Mouse (Mus musculus) stomach, embryonic 14.5 days (tissue): ENCODE results near the gene Vti1a. TPM values are rescaled to one million over a fixed set of nuclear protein-coding genes. Genes with fewer than 3 reads are reported as not detected.

Experiments used
- ATAC-seq: fragments of 200-750 bp; cut with Nextera tagmentation; 2 replicates; pipeline ENCODE4 v1.8.0; 2017; ENCODE audit warnings: low read depth, moderate TSS enrichment; ENCODE audit not compliant: insufficient number of reproducible peaks, insufficient read depth, low FRiP score
- H3K27ac ChIP-seq: fragments of 300-500 bp; sonication (generic); 2 replicates; pipeline ENCODE4 v1.5.1; 2014; ENCODE audit warnings: mild to moderate bottlenecking, low read length, moderate library complexity, mixed read lengths
- H3K27me3 ChIP-seq: fragments of 300-500 bp; sonication (generic); 2 replicates; pipeline ENCODE4 v1.6.1; 2014; ENCODE audit warnings: low read length, control low read depth, mixed read lengths; ENCODE audit not compliant: control insufficient read depth, insufficient read depth
- H3K36me3 ChIP-seq: fragments of 300-500 bp; sonication (generic); 2 replicates; pipeline ENCODE4 v1.6.1; 2014; ENCODE audit warnings: mild to moderate bottlenecking, control low read depth, low read length, moderate library complexity, mixed read lengths; ENCODE audit not compliant: control insufficient read depth, insufficient read depth
- H3K4me1 ChIP-seq: fragments of 300-500 bp; sonication (generic); 2 replicates; pipeline ENCODE4 v1.6.1; 2014; ENCODE audit warnings: low read length, control low read depth, mixed read lengths; ENCODE audit not compliant: control insufficient read depth, insufficient read depth
- H3K4me2 ChIP-seq: fragments of 300-500 bp; sonication (generic); replicated peaks from 2 replicates; pipeline ENCODE4 v1.6.1; 2014; ENCODE audit warnings: low read depth, low read length, control low read depth
- H3K4me3 ChIP-seq: fragments of 300-500 bp; sonication (generic); 2 replicates; pipeline ENCODE4 v1.5.1; 2014; ENCODE audit warnings: low read depth, low read length, control low read depth
- H3K9ac ChIP-seq: fragments of 300-500 bp; sonication (generic); replicated peaks from 2 replicates; pipeline ENCODE4 v1.6.1; 2014; ENCODE audit warnings: low read depth, mild to moderate bottlenecking, control low read depth, low read length, moderate library complexity, mixed read lengths
- H3K9me3 ChIP-seq: fragments of 300-500 bp; sonication (generic); 2 replicates; pipeline ENCODE4 v1.6.1; 2016; ENCODE audit warnings: low read depth, low read length, control low read depth; ENCODE audit not compliant: control insufficient read depth
- whole genome bisulfite sequencing: fragments of 180-500 bp; shearing (Covaris S2); extraction: QIAGEN DNeasy Blood & Tissue Kit; methylation state at CpG from one replicate; pipeline ENCODE4 v1.1.7; 2014; 5-methylcytosine and 5-hydroxymethylcytosine counted together
- polyA plus RNA-seq: library from polyadenylated mRNA; unstranded; fragments of >200 nt; fragmentation: Nextera tagmentation; extraction: Ambion mirVana; gene quantifications from 2 replicates; pipeline ENCODE4 v1.2.1, GENCODE M21; 2014

Gene Vti1a
- polyA plus RNA-seq, 1 experiment from 2014 or later = 27.2 TPM

GRCm38 (mm10) chr19:55508239-55508638 lies 192.1 kb downstream of the Vti1a start:
- H3K27me3 ChIP-seq = no peaks in the 10 kb centered on the region
- no peak overlapping the region for H3K27ac ChIP-seq
- H3K4me2 ChIP-seq = no peak overlapping the region
- H3K9ac ChIP-seq = no peak overlapping the region
- no peaks in the 10 kb centered on the region for H3K36me3 ChIP-seq
- no peak for ATAC-seq
- no peaks in the 10 kb centered on the region for H3K9me3 ChIP-seq
- WGBS = 83% methylated on average over 4 of the region's 4 CpGs
- H3K4me3 ChIP-seq = no peak overlapping the region
- no peaks in the 10 kb centered on the region for H3K4me1 ChIP-seq

GRCm38 (mm10) chr19:55508965-55509364 lies 192.9 kb downstream of the Vti1a start:
- no peak overlapping the region for H3K4me2 ChIP-seq
- H3K36me3 ChIP-seq = no peaks in the 10 kb centered on the region
- no peaks in the 10 kb centered on the region for H3K4me1 ChIP-seq
- 70% methylated on average over 5 of the region's 5 CpGs for WGBS
- H3K4me3 ChIP-seq = no peak overlapping the region
- no peak for ATAC-seq
- no peak overlapping the region for H3K9ac ChIP-seq
- H3K27ac ChIP-seq = no peak overlapping the region
- H3K27me3 ChIP-seq = no peaks in the 10 kb centered on the region
- H3K9me3 ChIP-seq = no peaks in the 10 kb centered on the region

- Histone ChIP-seq H3K27me3 (no peaks in the 10 kb centered on the region), H3K4me2 (no peak overlapping the region), H3K27ac (no peak overlapping the region), H3K4me1 (no peaks in the 10 kb centered on the region), H3K4me3 (no peak overlapping the region), H3K9ac (no peak overlapping the region), H3K9me3 (no peaks in the 10 kb centered on the region), H3K36me3 (no peaks in the 10 kb centered on the region)
- no peak for ATAC-seq
- 96% methylated on average over 8 of the region's 8 CpGs for WGBS
Measured at GRCm38 (mm10) chr19:55509618-55510017, 193.5 kb downstream of the Vti1a start.

- no peak overlapping the region for H3K27ac ChIP-seq
- WGBS = 72% methylated on average over 4 of the region's 4 CpGs
- no peaks in the 10 kb centered on the region for H3K9me3 ChIP-seq
- H3K36me3 ChIP-seq = no peaks in the 10 kb centered on the region
- ATAC-seq = no peak
- H3K4me2 ChIP-seq = no peak overlapping the region
- H3K4me3 ChIP-seq = no peak overlapping the region
- H3K27me3 ChIP-seq = no peaks in the 10 kb centered on the region
- no peak overlapping the region for H3K9ac ChIP-seq
- no peaks in the 10 kb centered on the region for H3K4me1 ChIP-seq
Measured at GRCm38 (mm10) chr19:55513941-55514340, 197.8 kb downstream of the Vti1a start.

- H3K4me2 ChIP-seq = no peak overlapping the region
- H3K27me3 ChIP-seq = no peaks in the 10 kb centered on the region
- no peaks in the 10 kb centered on the region for H3K4me1 ChIP-seq
- no peaks in the 10 kb centered on the region for H3K9me3 ChIP-seq
- no peak overlapping the region for H3K27ac ChIP-seq
- H3K4me3 ChIP-seq = no peak overlapping the region
- H3K36me3 ChIP-seq = no peaks in the 10 kb centered on the region
- WGBS = 54% methylated on average over 2 of the region's 2 CpGs
- ATAC-seq = no peak
- no peak overlapping the region for H3K9ac ChIP-seq
Measured at GRCm38 (mm10) chr19:55520236-55520635, 204.1 kb downstream of the Vti1a start.

- 86% methylated on average over 9 of the region's 9 CpGs for WGBS
- Histone ChIP-seq H3K4me3 (no peak overlapping the region), H3K4me2 (no peak overlapping the region), H3K36me3 (no peaks in the 10 kb centered on the region), H3K4me1 (no peaks in the 10 kb centered on the region), H3K9ac (no peak overlapping the region), H3K27ac (no peak overlapping the region), H3K27me3 (no peaks in the 10 kb centered on the region), H3K9me3 (no peaks in the 10 kb centered on the region)
- no peak for ATAC-seq
Measured at GRCm38 (mm10) chr19:55523340-55523739, 207.2 kb downstream of the Vti1a start.

GRCm38 (mm10) chr19:55524385-55524784 lies 208.3 kb downstream of the Vti1a start:
- Histone ChIP-seq H3K36me3 (no peaks in the 10 kb centered on the region), H3K4me1 (no peaks in the 10 kb centered on the region), H3K27me3 (no peaks in the 10 kb centered on the region), H3K27ac (no peak overlapping the region), H3K4me2 (no peak overlapping the region), H3K9ac (no peak overlapping the region), H3K9me3 (no peaks in the 10 kb centered on the region), H3K4me3 (no peak overlapping the region)
- 89% methylated on average over 7 of the region's 7 CpGs for WGBS
- no peak for ATAC-seq

GRCm38 (mm10) chr19:55525056-55525455 lies 209.0 kb downstream of the Vti1a start:
- ATAC-seq = no peak
- no peaks in the 10 kb centered on the region for H3K27me3 ChIP-seq

GRCm38 (mm10) chr19:55526717-55527235 lies 210.7 kb downstream of the Vti1a start:
- Histone ChIP-seq H3K4me2 (no peak overlapping the region), H3K9ac (no peak overlapping the region), H3K27me3 (no peaks in the 10 kb centered on the region), H3K4me1 (no peaks in the 10 kb centered on the region), H3K9me3 (no peaks in the 10 kb centered on the region), H3K4me3 (no peak overlapping the region), H3K36me3 (no peaks in the 10 kb centered on the region), H3K27ac (no peak overlapping the region)
- no peak for ATAC-seq
- WGBS = 17% methylated on average over 2 of the region's 2 CpGs

More at GRCm38 (mm10) chr19:55525056-55525455, 209.0 kb downstream of the Vti1a start:
- no peak overlapping the region for H3K4me3 ChIP-seq
- H3K9me3 ChIP-seq = no peaks in the 10 kb centered on the region
- H3K4me2 ChIP-seq = no peak overlapping the region
- no peak overlapping the region for H3K9ac ChIP-seq
- no peaks in the 10 kb centered on the region for H3K4me1 ChIP-seq
- 59% methylated on average over 3 of the region's 3 CpGs for WGBS
- 0 out of 2 replicates have a peak overlapping the region, but pooled peaks have one; percentile 6 for H3K27ac ChIP-seq
- no peaks in the 10 kb centered on the region for H3K36me3 ChIP-seq
